Mouse (Mus musculus) E14TG2a.4 (cell line): Measurements from ENCODE around the gene Fn1.
A peak's percentile ranks its signal among the peaks of the same experiment; 100 is the strongest.

Source experiments
- H3K27me3 ChIP-seq: 2 replicates; pipeline ENCODE4 v1.6.1; 2014; ENCODE audit warnings: low read length, control low read depth; ENCODE audit not compliant: insufficient read depth
- H3K36me3 ChIP-seq: 2 replicates; pipeline ENCODE4 v1.6.1; 2014; ENCODE audit warnings: low read length, control low read depth; ENCODE audit not compliant: insufficient read depth
- H3K4me1 ChIP-seq: replicated peaks from 2 replicates; pipeline ENCODE4 v1.6.1; 2014; ENCODE audit warnings: low read depth, low read length, control low read depth
- H3K4me3 ChIP-seq: replicated peaks from 2 replicates; pipeline ENCODE4 v1.5.1; 2014; ENCODE audit warnings: mild to moderate bottlenecking, low read length
- H3K9me3 ChIP-seq: 2 replicates; pipeline ENCODE4 v1.6.1; 2014; ENCODE audit warnings: low read length, control low read depth
- CTCF ChIP-seq: conservative IDR thresholded peaks from 2 replicates; pipeline ENCODE4 v1.5.1; 2014; ENCODE audit warnings: low read length
- NANOG ChIP-seq: IDR thresholded peaks from 2 replicates; pipeline ENCODE4 v1.6.1; 2014; ENCODE audit warnings: borderline replicate concordance, low read length, mixed read lengths
- POU5F1 ChIP-seq: IDR thresholded peaks from 2 replicates; pipeline ENCODE4 v1.6.1; 2014; ENCODE audit warnings: low read length, borderline replicate concordance

Fn1 gene

DNA sequence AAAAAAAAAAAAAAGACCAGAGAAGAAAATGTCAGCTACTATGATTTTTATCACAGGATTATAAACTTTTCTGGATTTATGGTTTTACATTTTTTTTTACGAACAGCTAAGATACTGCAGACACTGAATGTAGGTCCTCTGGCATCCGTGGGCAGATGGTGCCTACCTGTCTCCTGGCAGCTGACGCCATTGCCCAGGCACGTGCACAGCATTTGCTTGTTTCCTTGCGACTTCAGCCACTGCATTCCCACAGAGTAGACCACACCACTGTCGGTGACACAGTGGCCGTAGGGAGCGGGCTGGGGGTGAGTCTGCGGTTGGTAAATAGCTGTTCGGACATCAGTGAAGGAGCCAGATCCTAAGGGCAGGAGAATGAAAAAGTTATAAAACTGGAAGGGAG lies 10.2 kb downstream of the Fn1 start:
- Histone ChIP-seq H3K36me3 (peaks cover 93% of the 10 kb centered on the region), H3K27me3 (no peaks in the 10 kb centered on the region), H3K4me1 (peaks cover 84% of the 10 kb centered on the region), H3K4me3 (peak overlapping the region; percentile 62), H3K9me3 (no peaks in the 10 kb centered on the region)
- no peak for TF ChIP-seq CTCF
- TF ChIP-seq POU5F1 = no peak
- no peak for TF ChIP-seq NANOG

DNA sequence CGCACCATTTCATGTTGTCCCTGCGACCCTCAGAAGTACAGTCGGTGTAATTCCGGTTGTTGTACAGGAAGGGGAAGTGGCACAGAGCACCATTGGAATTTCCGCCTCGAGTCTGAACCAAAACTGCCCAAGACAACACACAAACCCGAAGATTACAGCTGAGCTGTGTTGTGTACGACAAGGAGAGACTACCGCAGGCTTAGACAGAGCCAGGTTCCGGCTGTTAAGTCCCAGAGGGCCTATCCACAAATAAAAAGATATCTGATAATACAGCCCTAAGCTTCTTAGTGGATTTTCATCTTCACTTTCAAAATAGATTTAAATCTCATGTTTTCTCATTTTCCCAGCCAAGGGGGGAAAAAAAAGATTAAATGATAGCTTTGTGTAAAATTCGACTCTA lies 11.8 kb downstream of the Fn1 start:
- Histone ChIP-seq H3K4me1 (peaks cover 75% of the 10 kb centered on the region), H3K36me3 (peaks cover 93% of the 10 kb centered on the region), H3K4me3 (no peak overlapping the region), H3K9me3 (no peaks in the 10 kb centered on the region), H3K27me3 (no peaks in the 10 kb centered on the region)
- TF ChIP-seq CTCF (no peak), NANOG (no peak), POU5F1 (no peak)

DNA sequence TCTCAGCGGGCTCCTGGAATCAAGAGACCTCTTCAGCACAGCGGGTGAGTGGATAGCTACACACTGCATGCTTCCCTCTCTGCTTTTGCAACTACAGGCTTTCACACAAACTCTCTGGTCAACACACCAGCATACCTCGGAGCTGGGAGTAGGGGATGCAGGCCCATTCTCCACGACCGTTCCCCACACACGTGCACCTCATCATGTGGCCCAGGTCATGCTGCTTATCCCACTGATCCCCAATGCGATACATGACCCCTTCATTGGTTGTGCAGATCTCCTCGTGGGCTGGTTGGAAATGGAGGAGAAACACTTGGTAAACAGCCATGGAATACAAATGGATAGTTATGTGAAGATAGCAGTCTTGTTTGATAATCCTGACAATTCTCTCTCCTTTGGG lies 12.8 kb downstream of the Fn1 start:
- no peaks in the 10 kb centered on the region for H3K9me3 ChIP-seq
- peaks cover 76% of the 10 kb centered on the region for H3K4me1 ChIP-seq
- H3K36me3 ChIP-seq = peaks cover 98% of the 10 kb centered on the region
- H3K4me3 ChIP-seq = no peak overlapping the region
- no peak for TF ChIP-seq NANOG
- TF ChIP-seq CTCF = no peak
- no peak for TF ChIP-seq POU5F1
- no peaks in the 10 kb centered on the region for H3K27me3 ChIP-seq

DNA sequence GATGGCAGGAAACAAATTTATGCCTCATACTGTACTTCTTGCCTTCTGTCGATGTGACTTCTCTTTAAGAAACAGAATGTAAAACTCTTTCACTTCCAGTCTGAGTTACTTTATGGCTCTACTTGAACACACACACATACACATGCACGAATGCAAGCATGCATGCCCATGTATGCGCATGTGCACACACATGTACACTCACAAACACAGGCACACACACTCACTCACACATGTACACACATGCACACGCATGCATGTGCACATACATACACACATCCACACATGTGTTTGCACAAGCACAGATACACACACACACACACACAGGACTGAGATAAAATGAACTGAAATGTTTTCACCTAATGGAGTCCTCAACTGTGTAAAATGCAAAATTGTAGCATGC lies 16.3 kb downstream of the Fn1 start:
- H3K36me3 ChIP-seq = peaks cover 97% of the 10 kb centered on the region
- no peak for TF ChIP-seq NANOG
- no peak for TF ChIP-seq CTCF
- no peak for TF ChIP-seq POU5F1
- no peak overlapping the region for H3K4me3 ChIP-seq
- H3K9me3 ChIP-seq = no peaks in the 10 kb centered on the region
- H3K4me1 ChIP-seq = peaks cover 53% of the 10 kb centered on the region
- no peaks in the 10 kb centered on the region for H3K27me3 ChIP-seq

DNA sequence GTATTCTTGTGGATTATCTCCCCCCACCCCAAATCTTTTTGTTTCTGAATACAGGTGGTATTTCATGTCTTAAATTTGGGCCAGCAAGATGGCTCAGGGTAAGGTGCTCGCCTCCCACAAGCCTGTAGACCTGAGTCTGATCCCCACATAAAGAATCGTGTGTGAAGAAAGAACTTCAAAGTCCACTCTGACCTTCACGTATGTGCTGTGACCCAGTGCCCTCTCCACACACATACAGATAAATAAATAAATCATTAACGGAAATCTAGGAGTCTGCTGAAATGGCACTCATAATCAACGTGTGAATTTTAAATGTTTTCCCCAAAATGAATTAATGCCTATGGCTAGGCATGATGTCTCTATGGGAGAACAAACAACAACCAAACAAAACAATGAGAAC lies 16.9 kb downstream of the Fn1 start:
- no peaks in the 10 kb centered on the region for H3K27me3 ChIP-seq
- H3K4me3 ChIP-seq = no peak overlapping the region
- no peaks in the 10 kb centered on the region for H3K9me3 ChIP-seq
- TF ChIP-seq POU5F1 (no peak), NANOG (no peak), CTCF (no peak)
- peaks cover 47% of the 10 kb centered on the region for H3K4me1 ChIP-seq
- peaks cover 97% of the 10 kb centered on the region for H3K36me3 ChIP-seq

DNA sequence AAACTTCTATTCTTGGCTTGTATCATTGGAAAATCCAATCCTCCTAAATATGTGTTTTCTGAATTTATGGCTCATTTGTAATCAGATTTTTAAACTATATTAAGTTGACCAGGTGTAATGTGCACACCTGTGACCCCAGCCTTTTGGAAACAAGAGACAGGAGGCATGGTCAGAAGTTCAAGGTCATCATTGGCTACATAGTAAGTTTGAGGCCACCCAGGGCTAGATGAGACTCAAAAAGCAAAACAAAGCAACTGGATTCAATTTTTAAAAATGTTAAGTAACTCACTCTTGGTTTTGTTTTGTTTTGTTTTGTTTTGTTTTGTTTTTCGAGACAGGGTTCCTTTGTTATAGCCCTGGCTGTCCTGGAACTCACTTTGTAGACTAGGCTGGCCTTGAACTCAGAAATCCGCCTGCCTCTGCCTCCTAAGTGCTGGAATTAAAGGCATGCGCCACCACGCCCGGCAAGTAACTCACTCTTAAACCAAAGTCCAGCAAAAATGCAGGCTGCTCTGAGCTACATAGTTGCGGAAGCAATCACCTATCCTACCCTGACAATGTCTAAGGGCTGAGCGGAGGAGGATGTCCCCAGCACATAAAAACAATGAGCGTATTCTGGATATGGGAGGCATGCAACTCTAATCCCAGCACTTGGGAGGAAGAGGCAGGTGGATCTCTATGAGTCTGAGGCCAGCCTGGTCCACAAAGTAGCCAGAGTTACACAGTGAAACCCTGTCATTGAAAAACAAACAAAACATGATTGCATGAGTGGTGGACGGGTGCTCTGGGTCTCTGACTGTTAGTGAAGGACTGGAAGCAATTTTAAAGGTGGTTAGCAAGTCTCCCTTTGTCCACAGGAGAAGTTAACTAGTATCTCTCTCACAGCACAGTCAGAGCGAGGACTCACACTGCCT lies 17.6 kb downstream of the Fn1 start:
- H3K27me3 ChIP-seq = no peaks in the 10 kb centered on the region

DNA sequence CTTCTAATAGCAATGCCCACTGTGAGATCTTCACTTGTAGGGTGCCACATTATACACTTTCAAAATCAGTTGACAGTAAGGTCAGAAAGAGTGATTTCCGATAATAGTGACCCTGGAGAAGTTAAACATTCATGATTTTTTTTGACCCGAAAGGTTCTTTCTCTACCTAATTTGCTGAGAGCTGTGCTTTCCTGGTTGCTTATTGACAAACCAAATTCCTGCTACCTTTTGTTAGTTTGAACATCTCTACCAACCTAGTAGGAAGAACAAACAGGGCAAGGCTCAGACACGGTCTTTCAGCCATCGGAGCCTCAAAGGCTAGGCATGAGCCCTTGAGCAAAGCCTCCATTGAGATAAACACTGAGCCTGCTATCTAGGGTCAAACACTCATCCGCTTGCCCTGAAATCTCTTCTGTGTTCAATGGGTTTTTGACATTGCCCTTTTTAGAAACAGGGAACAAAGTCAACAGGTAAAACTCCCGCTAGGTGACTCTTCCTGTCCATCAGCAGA lies 18.5 kb downstream of the Fn1 start:
- Histone ChIP-seq H3K36me3 (peaks cover 98% of the 10 kb centered on the region), H3K9me3 (no peaks in the 10 kb centered on the region), H3K4me1 (peaks cover 34% of the 10 kb centered on the region), H3K27me3 (no peaks in the 10 kb centered on the region), H3K4me3 (no peak overlapping the region)
- TF ChIP-seq CTCF (no peak), NANOG (no peak), POU5F1 (no peak)

More for the DNA sequence above, 17.6 kb downstream of the Fn1 start:
- no peak for TF ChIP-seq CTCF
- no peak for TF ChIP-seq NANOG
- TF ChIP-seq POU5F1 = no peak
- H3K9me3 ChIP-seq = no peaks in the 10 kb centered on the region
- peaks cover 97% of the 10 kb centered on the region for H3K36me3 ChIP-seq
- H3K4me3 ChIP-seq = no peak overlapping the region
- H3K4me1 ChIP-seq = peaks cover 40% of the 10 kb centered on the region

DNA sequence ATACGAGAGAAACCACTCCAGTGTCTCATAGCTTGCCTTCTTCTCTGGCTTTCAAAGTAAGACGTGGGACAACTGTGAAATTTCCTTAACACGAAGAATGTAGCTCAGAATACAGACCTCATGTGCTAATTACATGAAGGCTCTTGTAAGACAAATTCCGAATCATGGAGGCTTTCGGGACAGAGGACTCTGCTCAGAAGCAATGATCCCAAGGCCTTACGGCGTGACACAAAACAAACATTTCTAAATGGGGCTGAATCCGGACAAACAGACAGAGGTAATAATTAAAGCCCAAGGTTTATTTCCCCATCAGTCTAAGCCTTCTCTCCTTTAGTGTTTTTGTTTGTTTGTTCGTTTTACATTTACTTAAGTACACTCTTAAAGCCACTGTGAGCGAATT lies 20.6 kb downstream of the Fn1 start:
- Histone ChIP-seq H3K4me3 (no peak overlapping the region), H3K4me1 (peaks cover 25% of the 10 kb centered on the region), H3K36me3 (peaks cover 98% of the 10 kb centered on the region), H3K9me3 (no peaks in the 10 kb centered on the region), H3K27me3 (no peaks in the 10 kb centered on the region)
- TF ChIP-seq POU5F1 (no peak), CTCF (no peak), NANOG (no peak)

DNA sequence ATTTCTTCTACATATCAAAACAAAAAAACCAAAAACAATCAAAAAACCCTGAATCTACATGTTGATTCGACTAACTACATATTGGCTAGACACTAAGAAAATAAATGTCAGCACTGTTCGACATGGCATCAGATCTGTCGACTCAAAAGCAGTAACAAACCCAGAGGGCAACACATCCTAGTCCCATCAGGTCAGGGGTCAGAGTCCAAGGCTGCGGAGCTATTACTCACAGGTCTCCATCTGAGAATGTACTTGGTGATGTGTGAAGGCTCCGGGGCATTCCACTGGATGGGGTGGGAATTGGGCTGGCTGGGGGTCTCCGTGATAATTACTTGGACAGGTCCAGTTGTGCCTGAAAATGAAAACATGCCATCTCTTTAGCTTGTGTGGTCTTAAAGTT lies 21.2 kb downstream of the Fn1 start:
- Histone ChIP-seq H3K36me3 (peaks cover 98% of the 10 kb centered on the region), H3K4me1 (peaks cover 21% of the 10 kb centered on the region), H3K4me3 (no peak overlapping the region), H3K9me3 (no peaks in the 10 kb centered on the region), H3K27me3 (no peaks in the 10 kb centered on the region)
- no peak for TF ChIP-seq POU5F1
- no peak for TF ChIP-seq NANOG
- TF ChIP-seq CTCF = no peak
